Mouse (Mus musculus) left cerebral cortex, adult 18-20 months (tissue): Measurements from ENCODE around the gene H2-Q10. TPM values are rescaled to one million over a fixed set of nuclear protein-coding genes. Genes with fewer than 3 reads are reported as not detected.
"Not testable (repeated sequence)": the region's sequence is repeated elsewhere in the genome, so short reads cannot be mapped to it uniquely, and the experiment has no call there.

Experiments
- DNase-seq, 2 experiments: peaks; one replicate each; pipeline ENCODE4 v3.0.0; 2021 to 2022; ENCODE audit warnings: low spot score in 2 of 2, mixed read lengths in 1 of 2
- long read RNA-seq, 2 experiments: library from polyadenylated mRNA; stranded (forward); transcript quantifications; one replicate each; pipeline ENCODE4 v2.0.0; 2021
- total RNA-seq, 2 experiments: library from RNA; stranded (reverse); gene quantifications; 2 replicates each; pipeline ENCODE4 v1.2.3; 2021

H2-Q10 gene
- under 1 TPM; 0.33 to 0.46 TPM for total RNA-seq
- long read RNA-seq, experiment 1, partial matches to known transcripts: 0 of 2 reads
- long read RNA-seq, experiment 1, other reads (novel, unspliced or antisense): 2 of 2 reads
- long read RNA-seq, experiment 2: 0 reads

GRCm38 (mm10) chr17:35469842-35470751 lies at the start of gene H2-Q10:
Gene H2-Q10, plus strand, starts transcription at chr17:35470089.
- DNase-seq: no peak

DNA sequence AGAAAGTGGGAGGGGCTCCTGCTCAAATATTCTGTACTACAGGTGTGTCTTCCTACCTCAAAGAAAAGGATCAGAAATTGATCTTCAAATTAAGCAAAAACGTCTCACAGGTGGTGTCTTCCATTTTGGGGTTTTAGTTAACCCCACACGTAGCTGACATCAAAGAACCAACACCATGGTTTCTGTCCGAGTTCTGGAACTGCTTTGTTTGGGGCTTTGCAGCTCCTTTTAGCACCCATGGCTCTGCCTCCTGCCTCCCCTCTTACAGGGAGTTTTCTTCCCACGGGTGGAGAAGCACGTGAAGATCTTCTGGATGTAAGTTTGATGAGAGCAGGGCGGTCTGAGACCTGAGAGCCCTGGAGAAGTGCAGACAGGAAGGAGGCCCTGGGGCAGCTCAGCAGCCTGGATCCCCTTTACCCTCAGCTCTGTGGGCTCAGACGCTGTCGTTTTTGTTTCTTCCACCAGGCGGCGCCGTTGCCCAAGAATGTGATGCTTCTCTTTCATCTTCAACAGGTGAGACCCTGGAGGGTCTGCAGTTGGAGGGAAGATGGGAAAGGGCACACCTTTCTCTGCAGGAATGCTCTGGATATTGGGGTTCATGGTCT lies 49.6 kb upstream of the H2-Q10 start:
- DNase-seq: peak in 1 of 2 experiments; percentile 25

GRCm38 (mm10) chr17:35421331-35421730 lies 48.6 kb upstream of the H2-Q10 start:
- not testable (repeated sequence) for DNase-seq

DNA sequence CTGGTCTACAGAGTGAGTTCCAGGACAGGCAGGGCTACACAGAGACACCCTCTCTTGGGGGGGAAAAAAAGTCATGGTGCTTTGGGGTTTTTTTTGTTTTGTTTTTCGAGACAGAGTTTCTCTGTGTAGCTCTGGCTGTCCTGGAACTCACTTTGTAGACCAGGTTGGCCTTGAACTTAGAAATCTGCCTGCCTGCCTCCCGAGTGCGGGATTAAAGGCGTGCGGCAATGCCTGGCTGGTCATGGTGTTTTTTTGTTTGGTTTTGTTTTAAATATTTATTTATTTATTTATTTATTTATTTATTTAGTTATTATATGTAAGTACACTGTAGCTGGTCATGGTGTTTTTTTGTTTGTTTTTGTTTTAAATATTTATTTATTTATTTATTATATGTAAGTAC lies 47.5 kb upstream of the H2-Q10 start:
- not testable (repeated sequence) for DNase-seq

- not testable (repeated sequence) for DNase-seq
These were observed 46.6 kb upstream of the H2-Q10 start for GRCm38 (mm10) chr17:35423131-35423810.

- DNase-seq: not testable (repeated sequence)
These were observed 45.8 kb upstream of the H2-Q10 start for GRCm38 (mm10) chr17:35424106-35424505.

- not testable (repeated sequence) for DNase-seq
These were observed 45.1 kb upstream of the H2-Q10 start, which contains the start of gene H2-Q6 for GRCm38 (mm10) chr17:35424624-35425416. Gene H2-Q6, plus strand, starts transcription at chr17:35424850.

DNA sequence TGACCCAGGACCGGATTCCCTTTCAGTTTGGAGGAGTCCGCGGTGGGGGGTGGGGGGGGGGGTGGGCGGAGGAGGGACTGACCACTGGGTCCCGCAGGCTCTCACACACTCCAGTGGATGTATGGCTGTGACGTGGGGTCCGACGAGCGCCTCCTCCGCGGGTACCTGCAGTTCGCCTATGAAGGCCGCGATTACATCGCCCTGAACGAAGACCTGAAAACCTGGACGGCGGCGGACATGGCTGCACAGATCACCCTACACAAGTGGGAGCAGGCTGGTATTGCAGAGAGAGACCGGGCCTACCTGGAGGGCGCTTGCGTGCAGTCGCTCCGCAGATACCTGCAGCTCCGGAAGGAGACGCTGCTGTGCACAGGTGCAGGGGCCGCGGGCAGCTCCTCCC lies 44.4 kb upstream of the H2-Q10 start:
- DNase-seq: not testable (repeated sequence)

- DNase-seq: not testable (repeated sequence)
These were observed 41.0 kb upstream of the H2-Q10 start for GRCm38 (mm10) chr17:35428883-35429282.

DNA sequence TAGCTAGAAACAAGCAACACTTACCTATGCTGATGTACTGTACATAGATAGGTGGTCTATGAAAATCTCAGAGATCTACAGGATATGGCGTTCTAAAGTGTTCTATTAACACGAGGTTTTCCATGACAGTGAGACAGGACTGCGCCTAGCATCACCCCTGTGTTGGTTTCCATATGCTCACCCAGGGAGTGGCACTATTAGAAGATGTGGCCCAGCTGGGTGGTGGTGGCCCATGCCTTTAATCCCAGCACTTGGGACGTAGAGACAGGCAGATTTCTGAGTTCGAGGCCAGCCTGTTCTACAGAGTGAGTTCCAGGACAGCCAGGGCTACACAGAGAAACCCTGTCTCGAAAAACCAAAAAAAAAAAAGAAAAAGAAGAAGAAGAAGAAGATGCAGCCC lies 39.2 kb upstream of the H2-Q10 start:
- DNase-seq: not testable (repeated sequence)

GRCm38 (mm10) chr17:35432167-35432566 lies 37.7 kb upstream of the H2-Q10 start:
- DNase-seq: not testable (repeated sequence)

- DNase-seq: not testable (repeated sequence)
These were observed 35.1 kb upstream of the H2-Q10 start for GRCm38 (mm10) chr17:35434836-35435235.

- not testable (repeated sequence) for DNase-seq
These were observed 34.3 kb upstream of the H2-Q10 start for GRCm38 (mm10) chr17:35435577-35435976.

- DNase-seq: not testable (repeated sequence)
These were observed 32.4 kb upstream of the H2-Q10 start for GRCm38 (mm10) chr17:35437386-35437936.

DNA sequence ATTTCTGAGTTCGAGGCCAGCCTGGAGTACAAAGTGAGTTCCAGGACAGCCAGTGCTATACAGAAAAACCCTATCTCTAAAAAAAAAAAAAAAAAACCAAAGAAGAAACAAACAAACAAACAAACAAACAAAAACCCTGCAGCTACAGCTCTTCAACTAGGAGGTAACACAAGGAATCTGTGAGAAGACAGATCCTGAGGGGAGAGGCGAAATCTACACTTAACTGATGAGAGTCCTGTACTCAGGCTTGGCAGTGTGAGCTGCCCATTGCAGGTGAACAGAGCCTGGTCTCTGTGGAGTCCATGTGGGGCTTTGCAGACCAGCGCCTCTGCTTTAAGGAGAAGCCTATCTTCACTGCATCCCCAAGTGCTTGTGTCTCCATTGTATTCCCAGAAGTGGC lies 31.5 kb upstream of the H2-Q10 start:
- DNase-seq: not testable (repeated sequence)

- DNase-seq: peak; percentile 39 to 63
These were observed 31.0 kb upstream of the H2-Q10 start, which contains the start of gene H2-Q7 for GRCm38 (mm10) chr17:35438885-35439284. Gene H2-Q7, plus strand, starts transcription at chr17:35439155.

DNA sequence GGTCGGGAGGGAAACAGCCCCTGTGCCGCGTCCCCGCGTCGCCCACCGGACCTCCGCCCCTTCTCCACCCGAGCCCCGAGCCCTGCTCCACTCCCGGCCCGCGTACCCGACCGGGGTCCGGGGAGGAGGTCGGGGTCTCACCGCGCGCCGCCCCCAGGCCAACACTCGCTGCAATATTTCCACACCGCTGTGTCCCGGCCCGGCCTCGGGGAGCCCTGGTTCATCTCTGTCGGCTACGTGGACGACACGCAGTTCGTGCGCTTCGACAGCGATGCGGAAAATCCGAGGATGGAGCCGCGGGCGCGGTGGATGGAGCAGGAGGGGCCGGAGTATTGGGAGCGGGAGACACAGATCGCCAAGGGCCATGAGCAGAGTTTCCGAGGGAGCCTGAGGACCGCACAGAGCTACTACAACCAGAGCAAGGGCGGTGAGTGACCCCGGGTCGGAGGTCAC lies 30.6 kb upstream of the H2-Q10 start:
- DNase-seq: not testable (repeated sequence)

DNA sequence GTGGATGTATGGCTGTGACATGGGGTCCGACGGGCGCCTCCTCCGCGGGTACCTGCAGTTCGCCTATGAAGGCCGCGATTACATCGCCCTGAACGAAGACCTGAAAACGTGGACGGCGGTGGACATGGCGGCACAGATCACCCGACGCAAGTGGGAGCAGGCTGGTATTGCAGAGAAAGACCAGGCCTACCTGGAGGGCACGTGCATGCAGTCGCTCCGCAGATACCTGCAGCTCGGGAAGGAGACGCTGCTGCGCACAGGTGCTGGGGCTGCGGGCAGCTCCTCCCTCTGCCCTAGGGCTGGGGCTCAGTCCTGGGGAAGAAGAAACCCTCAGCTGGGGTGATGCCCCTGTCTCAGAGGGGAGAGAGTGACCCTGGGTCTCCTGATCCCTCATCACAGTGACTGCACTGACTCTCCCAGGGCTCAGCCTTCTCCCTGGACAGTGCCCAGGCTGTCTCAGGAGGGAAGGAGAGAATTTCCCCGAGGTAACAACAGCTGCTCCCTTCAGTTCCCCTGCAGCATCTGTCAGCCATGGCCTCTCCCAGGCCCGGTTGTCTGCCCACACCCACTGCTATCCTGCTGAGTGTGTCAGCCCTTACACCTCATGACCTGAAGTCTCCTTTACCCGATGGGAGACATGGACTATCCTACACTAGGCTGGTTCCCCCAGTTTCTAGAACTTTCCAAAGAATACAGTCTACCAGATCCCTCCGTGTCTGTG lies 29.8 kb upstream of the H2-Q10 start:
- not testable (repeated sequence) for DNase-seq

GRCm38 (mm10) chr17:35442376-35442775 lies 27.5 kb upstream of the H2-Q10 start:
- DNase-seq: not testable (repeated sequence)
